Mouse (Mus musculus) gastrocnemius, postnatal 25 days (tissue): ENCODE data around the gene Gm7168. TPM values are rescaled to one million over a fixed set of nuclear protein-coding genes. Genes with fewer than 3 reads are reported as not detected.
"Not testable (repeated sequence)": the region's sequence is repeated elsewhere in the genome, so short reads cannot be mapped to it uniquely, and the experiment has no call there.

Source experiments
- DNase-seq: peaks from one replicate; pipeline ENCODE4 v3.0.0; 2022
- total RNA-seq, 2 experiments: library from RNA; stranded (reverse); gene quantifications; 1 replicate in 1 of 2; 2 replicates in 1 of 2; pipeline ENCODE4 v1.2.3; 2021

The Gm7168 gene
- total RNA-seq, 2 experiments from 2014 or later = not detected

DNA sequence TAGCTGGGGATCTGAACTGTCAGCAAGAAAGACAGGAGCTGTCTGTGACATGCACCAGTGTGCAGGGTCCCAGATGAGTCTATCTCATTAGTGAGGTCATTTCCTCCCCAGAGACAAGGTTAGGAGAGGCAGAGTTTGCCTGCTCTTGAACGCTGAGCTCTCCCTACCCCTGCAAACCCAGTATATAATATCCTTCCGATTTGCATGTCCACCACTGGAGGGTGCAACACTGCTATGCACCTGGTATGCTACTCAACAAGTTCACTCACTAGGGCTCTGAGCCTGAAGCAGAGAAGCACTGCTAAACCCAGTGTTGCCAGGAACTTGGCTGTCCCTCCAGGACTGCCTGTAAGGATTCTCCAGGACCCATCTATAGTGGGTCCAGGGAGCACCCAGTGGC lies 45.3 kb downstream of the Gm7168 start:
- not testable (repeated sequence) for DNase-seq

Other genes with a start within 250 kb of the Gm7168 start
- gene Afdn, start 187.8 kb upstream of the Gm7168 start, total RNA-seq = 10 to 100 TPM; 47.4 to 50.9 TPM
- gene Tcte2, start 186.5 kb upstream of the Gm7168 start, total RNA-seq = 1 to 10 TPM in 1 of 2 experiments, under 1 TPM in 1; 0.97 to 1.4 TPM
- gene Gm7356, start 55.3 kb downstream of the Gm7168 start, total RNA-seq = not detected
- not detected for gene Gm7358, start 111.2 kb downstream of the Gm7168 start, total RNA-seq